Mouse (Mus musculus) bone marrow, adult 2 months (tissue): ENCODE data around the gene Fgfr2. TPM values are rescaled to one million over a fixed set of nuclear protein-coding genes. Genes with fewer than 3 reads are reported as not detected.
A peak's percentile ranks its signal among the peaks of the same experiment; 100 is the strongest.
"Not testable (repeated sequence)": the region's sequence is repeated elsewhere in the genome, so short reads cannot be mapped to it uniquely, and the experiment has no call there.

Experiments used
- H3K27ac ChIP-seq: fragments of 200-500 bp; 2 replicates; pipeline ENCODE4 v1.5.1; 2012; ENCODE audit warnings: low read depth, mild to moderate bottlenecking, control low read depth, inconsistent platforms, low read length; ENCODE audit not compliant: control insufficient read depth, poor library complexity, insufficient read depth
- H3K4me1 ChIP-seq: fragments of 200-500 bp; 2 replicates; pipeline ENCODE4 v1.6.1; 2011; ENCODE audit warnings: low read length; ENCODE audit not compliant: control insufficient read depth, insufficient read depth
- H3K4me3 ChIP-seq: fragments of 200-500 bp; replicated peaks from 2 replicates; pipeline ENCODE3; 2011; ENCODE audit warnings: mild to moderate bottlenecking, low read depth, low read length, control low read depth; ENCODE audit not compliant: control insufficient read depth
- CTCF ChIP-seq: fragments of 200-500 bp; IDR thresholded peaks from 2 replicates; pipeline ENCODE4 v1.5.1; 2011; ENCODE audit warnings: low read length, control low read depth; ENCODE audit not compliant: control insufficient read depth, insufficient read depth
- POLR2A ChIP-seq: fragments of 200-500 bp; IDR thresholded peaks from 2 replicates; pipeline ENCODE4 v1.6.1; 2011; ENCODE audit warnings: low read depth, mild to moderate bottlenecking, control low read depth, low read length, borderline replicate concordance; ENCODE audit not compliant: control insufficient read depth
- WGBS: fragments of 180-500 bp; shearing (Covaris S2); methylation state at CpG from one replicate; pipeline ENCODE4 v1.1.7; 2018; 5-methylcytosine and 5-hydroxymethylcytosine counted together
- polyA plus RNA-seq: library from polyadenylated mRNA; stranded (reverse); fragments of >200 nt; gene quantifications from 2 replicates; pipeline ENCODE4 v1.2.4, GENCODE M21; 2011; ENCODE audit warnings: low replicate concordance; ENCODE audit not compliant: missing spikeins, insufficient read depth, insufficient read length

Fgfr2 gene
- polyA plus RNA-seq, 1 experiment: 8.2 TPM

- Histone ChIP-seq H3K4me1 (no peaks in the 10 kb centered on the region), H3K27ac (no peak overlapping the region), H3K4me3 (no peak overlapping the region)
- no peak for TF ChIP-seq CTCF
- TF ChIP-seq POLR2A: no peak
- 73% methylated on average over 3 of the region's 3 CpGs for WGBS
These were observed 2629.8 kb downstream of the Fgfr2 start for GRCm38 (mm10) chr7:130493346-130493745.

- H3K27ac ChIP-seq: no peak overlapping the region
These were observed 2631.1 kb downstream of the Fgfr2 start for GRCm38 (mm10) chr7:130492026-130492425.

GRCm38 (mm10) chr7:130479003-130479402, 2644.1 kb downstream of the Fgfr2 start:
- H3K4me3 ChIP-seq, H3K27ac ChIP-seq, H3K4me1 ChIP-seq: not testable (repeated sequence)
- 80% methylated on average over 3 of the region's 3 CpGs for WGBS

More at GRCm38 (mm10) chr7:130492026-130492425, 2631.1 kb downstream of the Fgfr2 start:
- H3K4me1 ChIP-seq: no peaks in the 10 kb centered on the region
- TF ChIP-seq CTCF (no peak), POLR2A (no peak)
- H3K4me3 ChIP-seq: no peak overlapping the region

- 44% methylated on average over 2 of the region's 2 CpGs for WGBS
- peaks cover 3% of the 10 kb centered on the region; the same call in 1 of the 2 replicates for H3K4me1 ChIP-seq
- TF ChIP-seq POLR2A (no peak), CTCF (peak; percentile 76)
- H3K4me3 ChIP-seq: no peak overlapping the region
- no peak overlapping the region for H3K27ac ChIP-seq
These were observed 2647.2 kb downstream of the Fgfr2 start for GRCm38 (mm10) chr7:130475970-130476369.

GRCm38 (mm10) chr7:130473881-130474280, 2649.3 kb downstream of the Fgfr2 start:
- Histone ChIP-seq H3K4me3 (no peak overlapping the region), H3K4me1 (peaks cover 3% of the 10 kb centered on the region; the same call in 1 of the 2 replicates), H3K27ac (peak overlapping the region; percentile 64)
- TF ChIP-seq CTCF (no peak), POLR2A (no peak)
- WGBS: 40% methylated on average over 3 of the region's 3 CpGs

GRCm38 (mm10) chr7:130472683-130473082, 2650.5 kb downstream of the Fgfr2 start:
- Histone ChIP-seq H3K4me3 (no peak overlapping the region), H3K27ac (no peak overlapping the region), H3K4me1 (peaks cover 3% of the 10 kb centered on the region; the same call in 1 of the 2 replicates)
- WGBS: 88% methylated on average over 6 of the region's 6 CpGs
- no peak for TF ChIP-seq POLR2A
- TF ChIP-seq CTCF: no peak

DNA sequence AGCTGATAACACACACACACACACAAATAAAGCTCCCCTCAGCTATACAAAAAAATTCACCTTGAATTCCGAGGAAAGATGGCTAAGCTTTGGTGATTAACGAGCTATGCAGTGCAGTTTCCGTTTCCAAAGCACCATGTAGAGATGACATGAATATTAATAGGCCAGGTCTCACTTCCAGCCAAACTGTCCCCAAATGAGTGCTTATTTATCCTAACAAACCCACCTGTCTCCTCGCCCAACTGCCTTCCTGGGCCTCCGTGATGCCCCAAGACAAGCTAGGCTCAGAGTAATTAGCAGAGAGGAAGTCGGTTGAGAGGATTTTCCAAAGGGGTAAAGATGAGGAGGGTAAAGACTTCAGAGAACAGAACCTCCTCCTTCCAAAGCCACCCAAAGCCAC, 2652.1 kb downstream of the Fgfr2 start:
- Histone ChIP-seq H3K4me3 (no peak overlapping the region), H3K4me1 (peaks cover 3% of the 10 kb centered on the region; the same call in 1 of the 2 replicates), H3K27ac (no peak overlapping the region)
- 80% methylated on average over 6 of the region's 6 CpGs for WGBS
- TF ChIP-seq CTCF (no peak), POLR2A (no peak)

GRCm38 (mm10) chr7:130455587-130456246, 2667.4 kb downstream of the Fgfr2 start:
- TF ChIP-seq POLR2A (no peak), CTCF (no peak)
- no peak overlapping the region for H3K27ac ChIP-seq
- H3K4me3 ChIP-seq: no peak overlapping the region
- H3K4me1 ChIP-seq: no peaks in the 10 kb centered on the region
- 86% methylated on average over 4 of the region's 4 CpGs for WGBS

- Histone ChIP-seq H3K4me3 (no peak overlapping the region), H3K27ac (no peak overlapping the region), H3K4me1 (no peaks in the 10 kb centered on the region)
- TF ChIP-seq POLR2A (no peak), CTCF (no peak)
- WGBS: 86% methylated on average over 3 of the region's 3 CpGs
These were observed 2668.9 kb downstream of the Fgfr2 start for GRCm38 (mm10) chr7:130454226-130454625.
